Comparison of ENCODE assay signal across 8 mouse cellular contexts in the genomic region with DNA sequence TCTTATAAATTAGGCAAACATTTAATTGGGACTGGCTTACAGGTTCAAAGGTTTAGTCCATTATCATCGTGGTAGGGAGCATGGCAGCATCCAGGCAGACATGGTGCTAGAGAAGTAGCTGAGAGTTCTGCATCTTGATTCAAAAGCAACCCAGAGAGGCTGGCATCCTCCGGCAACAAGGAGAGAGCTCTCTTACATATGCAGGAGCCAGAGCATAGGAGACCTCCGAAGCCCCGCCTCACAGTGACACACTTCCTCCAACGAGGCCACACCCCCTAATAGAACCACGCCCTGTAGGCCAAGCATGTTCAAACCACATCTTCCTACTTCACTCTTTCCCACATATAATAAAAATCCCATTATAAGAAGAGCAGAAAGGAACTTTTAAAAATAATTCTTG.
DNase-seq lines count a peak whose midpoint lies in the region; ATAC-seq and TF ChIP-seq lines count a peak whose summit lies in the region.

No protein-coding gene starts in this region.

- H3K27me3 ChIP-seq in midbrain, embryonic 13.5 days: no peaks in the 10 kb centered on the region

- peak; percentile 62 for ATAC-seq in midbrain, embryonic 13.5 days

- no peak overlapping the region for H3K27ac ChIP-seq in layer of hippocampus, adult 2 months
- H3K27ac ChIP-seq in midbrain, embryonic 13.5 days: no peak overlapping the region

- no peak for TF ChIP-seq CTCF in layer of hippocampus, adult 2 months (conservative IDR thresholded peaks at IDR 0.05)

- peak overlapping the region; percentile 50 for H3K4me2 ChIP-seq in midbrain, embryonic 13.5 days (replicated peaks)

- H3K9me3 ChIP-seq in midbrain, embryonic 13.5 days: peaks cover 12% of the 10 kb centered on the region; the same call in 1 of the 2 replicates

- peaks cover 8% of the 10 kb centered on the region for H3K4me1 ChIP-seq in midbrain, embryonic 13.5 days (replicated peaks)

- H3K36me3 ChIP-seq in midbrain, embryonic 13.5 days: no peaks in the 10 kb centered on the region

- 56% methylated on average over 6 of the region's 6 CpGs for WGBS in midbrain, embryonic 13.5 days

- DNase-seq in layer of hippocampus, adult 2 months (ENCODE audit: low spot score in 2 of 2): no peak
- no peak for DNase-seq in layer of hippocampus, postnatal 14 days (ENCODE audit: low spot score in 2 of 2)
- DNase-seq in brain, adult 2 months (ENCODE audit: low read depth, low spot score): peak; percentile 9
- DNase-seq in kidney, adult 18-20 months: peak; percentile 27
- no peak for DNase-seq in thymus, postnatal 36 days
- no peak for DNase-seq in thymus, postnatal 0 days (ENCODE audit: low spot score)
- DNase-seq in spleen, postnatal 36 days (ENCODE audit: low spot score in 2 of 2): no peak

- H3K9ac ChIP-seq in midbrain, embryonic 13.5 days (replicated peaks): no peak overlapping the region

- 0 out of 2 replicates have a peak overlapping the region, but pooled peaks have one; percentile 4 for H3K4me3 ChIP-seq in layer of hippocampus, adult 2 months
- 0 out of 2 replicates have a peak overlapping the region, but pooled peaks have one; percentile 6 for H3K4me3 ChIP-seq in midbrain, embryonic 13.5 days (replicated peaks)

Comparison
In these comparisons a context has a peak if more than half of its experiments do, and no peak if none do; other contexts are left out.
1. DNase-seq: peak in brain, adult 2 months (single experiment) and kidney, adult 18-20 months (single experiment); none in layer of hippocampus, adult 2 months (0 of 2), layer of hippocampus, postnatal 14 days (0 of 2), thymus, postnatal 36 days (0 of 2), thymus, postnatal 0 days (single experiment) and spleen, postnatal 36 days (0 of 2).